Mouse (Mus musculus) granulocyte monocyte progenitor cell, adult 5-6 weeks (primary cell): ENCODE measurements around the gene Lmcd1. TPM values are rescaled to one million over a fixed set of nuclear protein-coding genes. Genes with fewer than 3 reads are reported as not detected.
A peak's percentile ranks its signal among the peaks of the same experiment; 100 is the strongest.

Experiments used
- ATAC-seq: replicated peaks from 2 replicates; pipeline ENCODE4 v1.8.0; 2016; ENCODE audit warnings: mild to moderate bottlenecking, moderate TSS enrichment, inconsistent platforms; ENCODE audit not compliant: poor library complexity, severe bottlenecking
- total RNA-seq, 2 experiments: library from RNA; stranded (forward) in 1 of 2; stranded (reverse) in 1 of 2; fragments of 200-712, 200-1000 nt in 1 of 2; fragments of >200 nt in 1 of 2; fragmentation: Nextera tagmentation in 1 of 2; gene quantifications; 2 replicates each; pipeline ENCODE4 v1.2.3; 2014 to 2017

Lmcd1 gene
- total RNA-seq, 2 experiments from 2014 or later, result not detected

DNA sequence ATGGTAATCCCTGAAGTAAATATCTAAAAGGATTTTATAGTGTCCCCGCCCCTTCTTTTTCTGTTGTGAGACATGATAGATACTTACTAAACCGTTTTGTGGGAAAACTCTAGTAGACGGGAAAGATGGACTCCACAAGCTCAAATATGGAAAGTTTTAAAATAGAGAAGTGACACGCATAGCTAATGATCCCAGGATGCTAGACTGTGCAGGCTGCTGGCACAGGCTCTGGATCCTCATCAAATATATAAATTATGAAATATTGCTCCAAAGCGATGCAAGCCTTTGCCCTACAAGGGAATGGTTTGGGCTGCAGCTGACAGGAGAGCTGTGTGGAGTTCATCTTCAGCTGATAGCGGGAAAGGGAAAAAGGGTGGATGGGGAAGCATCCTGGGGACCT is 64.1 kb downstream of the Lmcd1 start:
- no peak for ATAC-seq

DNA sequence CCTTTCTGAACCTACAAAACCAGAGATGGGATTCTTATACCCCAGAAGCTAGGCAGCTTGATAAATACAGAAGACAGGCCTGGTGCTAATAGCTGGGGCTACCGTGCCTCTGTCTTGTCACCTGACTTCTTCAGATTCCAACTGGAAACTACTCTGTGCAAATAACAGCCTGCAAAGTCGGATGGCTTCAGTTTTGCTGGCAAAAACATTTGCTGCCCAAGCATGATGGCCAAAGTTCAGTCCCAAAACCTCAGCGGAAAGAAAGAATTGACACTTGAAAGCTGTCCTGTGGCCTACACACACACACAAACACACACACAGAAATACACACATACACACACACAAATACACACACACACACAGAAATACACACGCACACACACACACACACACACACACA is 65.5 kb downstream of the Lmcd1 start:
- ATAC-seq, result no peak

DNA sequence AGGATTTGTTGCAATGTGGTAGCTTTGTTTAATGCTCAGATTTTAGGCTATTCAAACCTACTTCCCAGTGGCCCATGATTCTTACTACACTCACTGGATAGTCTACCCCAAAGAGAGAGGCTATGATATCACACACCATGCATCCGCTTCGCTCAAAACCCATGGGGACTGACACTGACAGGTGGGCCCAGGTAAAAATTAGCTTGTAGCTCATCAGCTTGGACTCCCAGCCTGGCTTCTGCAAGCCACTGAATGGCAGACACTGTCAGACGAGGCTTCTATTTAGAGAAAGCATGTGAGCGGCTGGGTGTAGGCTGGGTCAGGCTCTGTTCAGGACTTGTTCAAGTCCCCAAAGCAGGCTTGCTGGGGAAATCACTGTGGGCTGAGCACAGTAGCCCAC is 76.9 kb downstream of the Lmcd1 start:
- ATAC-seq, result no peak

DNA sequence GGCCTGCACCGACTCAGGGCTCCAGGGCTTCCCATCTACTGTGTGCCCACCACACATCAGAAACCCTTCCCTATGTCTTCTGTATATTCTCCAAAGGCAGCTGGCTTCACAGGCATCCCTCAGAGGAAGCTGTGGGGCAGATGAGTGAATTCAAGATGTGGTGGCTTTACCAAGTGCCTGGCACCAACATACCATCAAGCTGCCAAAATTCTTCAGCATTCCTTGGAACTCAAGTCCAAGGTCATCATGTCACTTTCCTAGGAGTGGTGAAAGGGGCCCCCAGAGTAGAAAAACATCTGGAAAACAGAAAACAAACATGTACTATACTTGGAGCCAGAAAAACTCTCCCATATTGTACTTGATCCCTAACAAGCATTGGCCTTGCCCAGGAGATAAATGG is 85.8 kb downstream of the Lmcd1 start:
- no peak for ATAC-seq

- no peak for ATAC-seq
Observed at GRCm38 (mm10) chr6:112360676-112361075, 87.1 kb downstream of the Lmcd1 start.

DNA sequence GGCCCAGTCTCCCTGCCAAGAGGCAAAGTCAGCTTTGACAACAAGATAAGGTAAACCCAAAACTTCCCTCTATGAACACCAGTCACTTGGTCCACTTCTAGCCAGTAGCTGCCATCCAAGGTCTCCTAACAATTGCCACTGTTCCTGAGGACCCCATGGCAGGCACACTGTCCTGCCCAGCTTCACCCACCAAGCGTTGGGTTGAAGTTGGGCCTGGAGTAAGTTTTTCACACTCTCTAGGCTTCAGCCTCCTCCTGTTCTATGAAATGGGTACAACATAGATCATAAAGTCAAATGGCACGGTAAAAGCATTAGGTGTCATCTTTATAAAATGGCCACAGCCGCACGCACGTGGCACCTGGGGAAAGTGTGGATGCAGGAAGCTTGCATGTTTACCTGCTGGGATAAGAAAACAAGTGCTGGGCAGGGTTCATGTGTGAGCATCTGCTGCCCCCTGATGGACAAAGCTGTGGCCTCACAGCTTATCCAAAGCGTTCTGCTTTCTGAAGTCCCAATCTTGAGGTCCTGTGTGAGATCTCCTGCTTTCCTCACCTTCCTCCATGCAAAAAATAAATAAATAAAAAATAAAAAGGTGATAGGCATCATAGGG is 88.9 kb downstream of the Lmcd1 start:
- peak; percentile 62 for ATAC-seq

DNA sequence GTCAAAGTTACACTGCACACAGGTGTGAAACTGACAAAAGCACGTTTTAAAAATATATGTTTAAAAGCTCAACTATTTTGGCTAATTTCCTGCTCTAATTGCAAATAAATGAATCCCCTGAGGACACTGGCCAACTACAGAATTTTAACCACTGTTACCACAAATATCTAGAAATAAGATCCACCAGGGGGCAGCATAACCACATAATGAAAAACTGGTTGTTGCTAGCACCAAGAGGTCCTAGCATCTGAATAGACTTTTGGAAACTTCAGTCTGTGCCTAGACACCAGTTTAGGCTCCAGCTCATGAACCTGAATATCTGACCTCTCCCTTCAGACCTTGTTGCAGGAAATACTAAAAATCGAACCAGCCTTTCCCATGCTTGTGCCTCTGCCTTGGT is 91.0 kb downstream of the Lmcd1 start:
- peak; percentile 40; the same call in 1 of the 2 replicates for ATAC-seq

- no peak for ATAC-seq
Observed at GRCm38 (mm10) chr6:112365294-112365693, 91.7 kb downstream of the Lmcd1 start.

DNA sequence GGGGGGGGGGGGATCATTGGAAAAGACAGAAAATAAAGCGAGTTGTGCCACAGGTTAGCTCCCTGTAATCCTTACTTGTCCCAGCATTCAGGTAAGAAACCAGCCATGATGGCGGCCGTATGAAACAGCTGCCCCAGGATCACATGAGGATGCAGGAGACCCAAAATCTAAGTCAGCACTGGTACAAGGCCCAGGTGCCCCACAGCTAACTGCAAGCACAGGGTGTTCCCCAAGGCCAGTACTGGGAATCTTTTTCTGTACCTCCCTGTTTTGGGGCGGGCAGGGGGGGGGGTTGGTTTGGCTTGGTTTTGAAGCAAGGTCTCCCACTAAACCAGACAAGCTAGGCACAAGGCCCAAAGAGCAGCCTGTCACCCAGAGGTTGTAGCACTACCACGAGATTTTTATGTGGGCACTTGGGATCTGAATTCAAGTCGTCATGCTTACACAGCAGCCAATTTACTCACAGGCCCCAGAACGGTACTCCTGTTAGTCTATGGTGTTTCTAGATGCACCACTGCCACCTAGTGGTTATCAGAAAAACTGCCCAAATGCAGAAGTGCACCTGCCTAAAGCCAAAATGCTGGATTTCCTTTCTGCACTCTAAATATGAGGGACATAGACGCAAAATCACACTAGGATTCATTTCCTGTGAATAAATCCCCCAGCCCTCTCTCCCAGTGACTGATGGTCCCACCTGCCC is 100.5 kb downstream of the Lmcd1 start:
- peak; percentile 75 for ATAC-seq

GRCm38 (mm10) chr6:112375661-112376392 is 102.3 kb downstream of the Lmcd1 start:
- ATAC-seq, result no peak

DNA sequence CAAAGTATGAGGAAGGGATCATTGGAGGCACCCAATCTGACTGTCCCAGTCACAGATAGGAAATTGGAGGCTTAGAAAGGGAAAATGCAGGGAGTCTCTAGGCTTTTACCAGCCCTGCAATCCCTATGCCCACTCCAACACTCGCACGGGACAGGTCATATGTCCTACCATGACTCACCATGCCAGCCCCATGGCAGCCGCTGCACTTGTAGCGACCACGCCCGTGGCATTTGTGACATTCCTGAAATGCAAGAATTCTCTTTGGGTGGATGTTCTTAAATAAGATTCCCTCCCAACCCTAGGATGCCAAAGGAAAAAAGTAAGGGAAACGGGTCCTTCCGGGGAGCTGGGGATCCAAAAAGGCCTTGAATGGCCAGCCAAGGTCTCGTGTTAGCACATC is 105.5 kb downstream of the Lmcd1 start:
- no peak for ATAC-seq

Other genes starting within 250 kb of the Lmcd1 start
- gene Ssu2, start 114.3 kb downstream of the Lmcd1 start, total RNA-seq (2014; fragmentation: Nextera tagmentation), result not detected in 2 replicates
- gene Ssu2, start 114.3 kb downstream of the Lmcd1 start, total RNA-seq (2017), result not detected in 2 replicates
- not detected in 2 replicates for gene Cav3, start 185.7 kb downstream of the Lmcd1 start, total RNA-seq (2014; fragmentation: Nextera tagmentation)
- gene Cav3, start 185.7 kb downstream of the Lmcd1 start, total RNA-seq (2017), result not detected in 2 replicates
- gene Oxtr, start 216.2 kb downstream of the Lmcd1 start, total RNA-seq (2014; fragmentation: Nextera tagmentation), result not detected in 2 replicates
- not detected in 2 replicates for gene Oxtr, start 216.2 kb downstream of the Lmcd1 start, total RNA-seq (2017)